Mouse (Mus musculus): Measurements from ENCODE around the gene Myo5a. TPM values are rescaled to one million over a fixed set of nuclear protein-coding genes. Genes with fewer than 3 reads are reported as not detected.

The Myo5a gene
- polyA plus RNA-seq, 1 experiment, result 5.8 TPM

- TF ChIP-seq POLR2A (IDR thresholded peaks at IDR 0.05; ENCODE audit: borderline replicate concordance, extremely low read depth, low read depth, low read length) (peak; percentile 88), CTCF (IDR thresholded peaks at IDR 0.05; ENCODE audit: insufficient read depth, low read length) (no peak)
- peaks cover 3% of the 10 kb centered on the region for H3K4me1 ChIP-seq (ENCODE audit: control insufficient read depth, insufficient read depth, low read length)
- H3K4me3 ChIP-seq (replicated peaks; ENCODE audit: extremely low read depth, low read depth, low read length), result peak within 1 kb of the TSS; percentile 97
- peak; percentile 74 for DNase-seq
- under 1% methylated on average over 73 of the region's 73 CpGs for WGBS
These were observed 33.1 kb upstream of the Myo5a start, which contains the start of gene Arpp19 for GRCm38 (mm10) chr9:75037451-75038356. TSS of gene Arpp19 (plus strand) at chr9:75037614.

GRCm38 (mm10) chr9:75038357-75038688 lies 32.5 kb upstream of the Myo5a start:
- no peak for TF ChIP-seq CTCF (IDR thresholded peaks at IDR 0.05; ENCODE audit: insufficient read depth, low read length)
- no peak for TF ChIP-seq POLR2A (IDR thresholded peaks at IDR 0.05; ENCODE audit: borderline replicate concordance, extremely low read depth, low read depth, low read length)
- no peak for DNase-seq
- H3K4me3 ChIP-seq (replicated peaks; ENCODE audit: extremely low read depth, low read depth, low read length), result peak overlapping the region; percentile 97
- under 1% methylated on average over 10 of the region's 10 CpGs for WGBS
- peaks cover 3% of the 10 kb centered on the region for H3K4me1 ChIP-seq (ENCODE audit: control insufficient read depth, insufficient read depth, low read length)

DNA sequence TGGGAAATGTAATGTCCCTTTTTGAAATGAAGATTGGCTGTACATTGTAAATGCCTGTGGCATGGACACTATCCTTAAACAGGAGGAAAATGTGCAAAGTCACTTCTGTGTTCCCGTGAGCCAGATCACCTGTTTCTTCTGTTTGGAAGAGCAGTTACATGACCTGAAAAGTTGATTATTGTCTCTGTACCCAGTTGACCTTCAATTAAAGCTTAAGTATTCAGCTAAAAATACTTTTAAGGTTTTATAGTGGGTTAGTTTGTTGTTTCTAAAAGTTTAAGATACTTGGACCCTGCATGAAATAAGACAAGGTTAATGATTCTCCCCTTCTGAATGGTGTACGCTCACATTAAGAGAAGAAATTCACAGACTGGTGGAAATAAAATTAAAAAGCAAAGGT lies 30.2 kb upstream of the Myo5a start:
- TF ChIP-seq CTCF (IDR thresholded peaks at IDR 0.05; ENCODE audit: insufficient read depth, low read length), result no peak
- TF ChIP-seq POLR2A (IDR thresholded peaks at IDR 0.05; ENCODE audit: borderline replicate concordance, extremely low read depth, low read depth, low read length), result no peak
- WGBS, result 78% methylated on average over 2 of the region's 2 CpGs

GRCm38 (mm10) chr9:75041840-75042525 lies 28.8 kb upstream of the Myo5a start:
- no peak for TF ChIP-seq CTCF (IDR thresholded peaks at IDR 0.05; ENCODE audit: insufficient read depth, low read length)
- no peak for TF ChIP-seq POLR2A (IDR thresholded peaks at IDR 0.05; ENCODE audit: borderline replicate concordance, extremely low read depth, low read depth, low read length)
- DNase-seq, result no peak
- Histone ChIP-seq H3K4me1 (ENCODE audit: control insufficient read depth, insufficient read depth, low read length) (peaks cover 3% of the 10 kb centered on the region), H3K4me3 (replicated peaks; ENCODE audit: extremely low read depth, low read depth, low read length) (no peak overlapping the region)
- WGBS, result 83% methylated on average over 2 of the region's 2 CpGs

More for the DNA sequence above, 30.2 kb upstream of the Myo5a start:
- Histone ChIP-seq H3K4me1 (ENCODE audit: control insufficient read depth, insufficient read depth, low read length) (peaks cover 3% of the 10 kb centered on the region), H3K4me3 (replicated peaks; ENCODE audit: extremely low read depth, low read depth, low read length) (no peak overlapping the region)
- DNase-seq, result no peak

GRCm38 (mm10) chr9:75043191-75043590 lies 27.6 kb upstream of the Myo5a start:
- no peak for TF ChIP-seq POLR2A (IDR thresholded peaks at IDR 0.05; ENCODE audit: borderline replicate concordance, extremely low read depth, low read depth, low read length)
- no peak for TF ChIP-seq CTCF (IDR thresholded peaks at IDR 0.05; ENCODE audit: insufficient read depth, low read length)
- Histone ChIP-seq H3K4me3 (replicated peaks; ENCODE audit: extremely low read depth, low read depth, low read length) (no peak overlapping the region), H3K4me1 (ENCODE audit: control insufficient read depth, insufficient read depth, low read length) (peaks cover 7% of the 10 kb centered on the region)
- WGBS, result 87% methylated on average over 2 of the region's 2 CpGs
- DNase-seq, result no peak

DNA sequence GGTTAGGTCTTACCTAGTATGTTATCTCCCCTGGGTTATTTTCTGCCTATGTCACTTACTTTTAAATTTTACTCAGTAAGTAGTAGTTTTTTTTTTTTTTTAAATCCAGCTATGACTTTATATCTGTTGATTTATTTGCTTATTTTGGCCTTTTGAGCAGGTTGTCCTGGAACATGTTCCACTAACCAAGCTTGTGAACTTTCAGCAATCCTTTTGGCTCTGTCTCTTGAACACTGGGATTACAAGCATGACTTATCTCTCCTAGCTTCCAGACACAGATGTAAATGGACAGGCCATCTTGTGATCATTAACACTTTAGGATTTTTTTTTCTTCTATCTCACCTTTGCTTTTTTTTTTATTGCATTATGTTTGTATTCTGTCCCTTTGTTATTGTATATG lies 23.7 kb upstream of the Myo5a start:
- DNase-seq, result no peak
- no peak for TF ChIP-seq CTCF (IDR thresholded peaks at IDR 0.05; ENCODE audit: insufficient read depth, low read length)
- TF ChIP-seq POLR2A (IDR thresholded peaks at IDR 0.05; ENCODE audit: borderline replicate concordance, extremely low read depth, low read depth, low read length), result no peak
- H3K4me1 ChIP-seq (ENCODE audit: control insufficient read depth, insufficient read depth, low read length), result peaks cover 12% of the 10 kb centered on the region
- no peak overlapping the region for H3K4me3 ChIP-seq (replicated peaks; ENCODE audit: extremely low read depth, low read depth, low read length)

- no peak for DNase-seq
- TF ChIP-seq POLR2A (IDR thresholded peaks at IDR 0.05; ENCODE audit: borderline replicate concordance, extremely low read depth, low read depth, low read length) (no peak), CTCF (IDR thresholded peaks at IDR 0.05; ENCODE audit: insufficient read depth, low read length) (no peak)
- WGBS, result 32% methylated on average over 3 of the region's 3 CpGs
- Histone ChIP-seq H3K4me1 (ENCODE audit: control insufficient read depth, insufficient read depth, low read length) (peaks cover 12% of the 10 kb centered on the region), H3K4me3 (replicated peaks; ENCODE audit: extremely low read depth, low read depth, low read length) (no peak overlapping the region)
These were observed 21.7 kb upstream of the Myo5a start for GRCm38 (mm10) chr9:75049100-75049499.

- peak; percentile 42 for DNase-seq
- WGBS, result 13% methylated on average over 3 of the region's 3 CpGs
- TF ChIP-seq POLR2A (IDR thresholded peaks at IDR 0.05; ENCODE audit: borderline replicate concordance, extremely low read depth, low read depth, low read length) (no peak), CTCF (IDR thresholded peaks at IDR 0.05; ENCODE audit: insufficient read depth, low read length) (peak; percentile 68)
- no peak overlapping the region for H3K4me3 ChIP-seq (replicated peaks; ENCODE audit: extremely low read depth, low read depth, low read length)
- H3K4me1 ChIP-seq (ENCODE audit: control insufficient read depth, insufficient read depth, low read length), result peaks cover 12% of the 10 kb centered on the region
These were observed 20.8 kb upstream of the Myo5a start for GRCm38 (mm10) chr9:75050003-75050402.

DNA sequence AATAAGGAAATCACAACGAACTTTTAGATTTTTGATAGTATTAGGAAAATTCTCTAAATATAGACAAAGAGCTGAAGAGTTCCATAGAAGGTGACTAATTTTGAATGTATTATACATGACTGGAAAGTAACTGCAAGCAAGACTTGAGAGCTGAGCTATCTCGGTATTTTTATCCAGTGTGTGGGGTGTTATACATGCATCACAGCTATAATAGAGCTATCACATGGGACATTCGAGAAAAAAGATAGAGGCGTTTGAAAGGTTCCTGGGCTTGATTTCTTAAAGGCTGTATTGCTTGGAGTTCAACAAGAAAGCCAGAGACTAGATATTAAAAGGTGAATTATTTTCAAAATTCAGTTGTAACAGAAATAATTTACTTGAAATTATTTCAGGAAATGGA lies 19.0 kb upstream of the Myo5a start:
- no peak overlapping the region for H3K4me3 ChIP-seq (replicated peaks; ENCODE audit: extremely low read depth, low read depth, low read length)
- peaks cover 12% of the 10 kb centered on the region for H3K4me1 ChIP-seq (ENCODE audit: control insufficient read depth, insufficient read depth, low read length)
- DNase-seq, result no peak
- 85% methylated on average over 4 of the region's 4 CpGs for WGBS
- TF ChIP-seq CTCF (IDR thresholded peaks at IDR 0.05; ENCODE audit: insufficient read depth, low read length), result no peak
- TF ChIP-seq POLR2A (IDR thresholded peaks at IDR 0.05; ENCODE audit: borderline replicate concordance, extremely low read depth, low read depth, low read length), result no peak
